Mouse (Mus musculus) stomach, embryonic 14.5 days (tissue): Measurements from ENCODE around the gene Gm5136. TPM values are rescaled to one million over a fixed set of nuclear protein-coding genes. Genes with fewer than 3 reads are reported as not detected.

ENCODE experiments used
- ATAC-seq: fragments of 200-750 bp; cut with Nextera tagmentation; 2 replicates; pipeline ENCODE4 v1.8.0; 2017; ENCODE audit warnings: low read depth, moderate TSS enrichment; ENCODE audit not compliant: insufficient number of reproducible peaks, insufficient read depth, low FRiP score
- H3K27ac ChIP-seq: fragments of 300-500 bp; sonication (generic); 2 replicates; pipeline ENCODE4 v1.5.1; 2014; ENCODE audit warnings: mild to moderate bottlenecking, low read length, moderate library complexity, mixed read lengths
- H3K27me3 ChIP-seq: fragments of 300-500 bp; sonication (generic); 2 replicates; pipeline ENCODE4 v1.6.1; 2014; ENCODE audit warnings: low read length, control low read depth, mixed read lengths; ENCODE audit not compliant: control insufficient read depth, insufficient read depth
- H3K36me3 ChIP-seq: fragments of 300-500 bp; sonication (generic); 2 replicates; pipeline ENCODE4 v1.6.1; 2014; ENCODE audit warnings: mild to moderate bottlenecking, control low read depth, low read length, moderate library complexity, mixed read lengths; ENCODE audit not compliant: control insufficient read depth, insufficient read depth
- H3K4me1 ChIP-seq: fragments of 300-500 bp; sonication (generic); 2 replicates; pipeline ENCODE4 v1.6.1; 2014; ENCODE audit warnings: low read length, control low read depth, mixed read lengths; ENCODE audit not compliant: control insufficient read depth, insufficient read depth
- H3K4me2 ChIP-seq: fragments of 300-500 bp; sonication (generic); replicated peaks from 2 replicates; pipeline ENCODE4 v1.6.1; 2014; ENCODE audit warnings: low read depth, low read length, control low read depth
- H3K4me3 ChIP-seq: fragments of 300-500 bp; sonication (generic); 2 replicates; pipeline ENCODE4 v1.5.1; 2014; ENCODE audit warnings: low read depth, low read length, control low read depth
- H3K9ac ChIP-seq: fragments of 300-500 bp; sonication (generic); replicated peaks from 2 replicates; pipeline ENCODE4 v1.6.1; 2014; ENCODE audit warnings: low read depth, mild to moderate bottlenecking, control low read depth, low read length, moderate library complexity, mixed read lengths
- H3K9me3 ChIP-seq: fragments of 300-500 bp; sonication (generic); 2 replicates; pipeline ENCODE4 v1.6.1; 2016; ENCODE audit warnings: low read depth, low read length, control low read depth; ENCODE audit not compliant: control insufficient read depth
- WGBS: fragments of 180-500 bp; shearing (Covaris S2); extraction: QIAGEN DNeasy Blood & Tissue Kit; methylation state at CpG from one replicate; pipeline ENCODE4 v1.1.7; 2014; 5-methylcytosine and 5-hydroxymethylcytosine counted together
- polyA plus RNA-seq: library from polyadenylated mRNA; unstranded; fragments of >200 nt; fragmentation: Nextera tagmentation; extraction: Ambion mirVana; gene quantifications from 2 replicates; pipeline ENCODE4 v1.2.1, GENCODE M21; 2014

Gm5136 gene
- polyA plus RNA-seq = not detected in 2 replicates

GRCm38 (mm10) chr10:108699946-108700345 is at the start of gene Gm5136:
Gene Gm5136, minus strand, starts transcription at chr10:108700160.
- 96% methylated on average over 9 of the region's 9 CpGs for WGBS

GRCm38 (mm10) chr10:108743759-108744158 is 43.8 kb upstream of the Gm5136 start:
- no peak for ATAC-seq
- Histone ChIP-seq H3K4me3 (no peak overlapping the region), H3K4me2 (no peak overlapping the region), H3K27me3 (no peaks in the 10 kb centered on the region), H3K9ac (no peak overlapping the region), H3K9me3 (no peaks in the 10 kb centered on the region), H3K27ac (no peak overlapping the region), H3K36me3 (no peaks in the 10 kb centered on the region), H3K4me1 (no peaks in the 10 kb centered on the region)
- 89% methylated on average over 2 of the region's 2 CpGs for WGBS

More at GRCm38 (mm10) chr10:108699946-108700345, at the start of gene Gm5136:
- no peak for ATAC-seq
- Histone ChIP-seq H3K27ac (no peak within 1 kb of the TSS), H3K4me2 (no peak within 1 kb of the TSS), H3K4me3 (no peak within 1 kb of the TSS), H3K9me3 (no peaks in the 10 kb centered on the region), H3K36me3 (no peaks in the 10 kb centered on the region), H3K9ac (no peak within 1 kb of the TSS), H3K4me1 (no peaks in the 10 kb centered on the region), H3K27me3 (no peaks in the 10 kb centered on the region)

DNA sequence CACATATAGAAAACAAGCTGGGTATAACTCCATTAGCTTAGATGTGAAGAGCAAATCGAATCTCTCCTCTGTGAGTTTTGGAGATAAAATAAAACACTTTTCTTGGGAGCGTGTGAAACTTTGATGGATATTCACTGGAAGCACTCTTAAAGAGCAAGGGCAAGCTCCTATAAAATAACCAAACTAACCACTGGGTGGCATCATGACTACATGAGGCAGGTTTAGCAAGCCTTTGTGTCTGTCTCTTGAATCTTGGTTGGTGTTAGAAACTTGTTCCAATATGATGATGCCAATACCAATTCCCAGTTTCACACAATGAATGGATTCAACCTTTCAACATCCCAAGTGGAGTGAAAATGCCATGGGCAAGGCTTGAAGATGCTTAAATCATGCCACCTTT is 34.0 kb upstream of the Gm5136 start:
- H3K4me1 ChIP-seq = no peaks in the 10 kb centered on the region
- no peak for ATAC-seq
- no peaks in the 10 kb centered on the region for H3K36me3 ChIP-seq
- no peaks in the 10 kb centered on the region for H3K9me3 ChIP-seq
- H3K4me3 ChIP-seq = no peak overlapping the region
- H3K27me3 ChIP-seq = no peaks in the 10 kb centered on the region
- H3K9ac ChIP-seq = no peak overlapping the region
- 49% methylated on average over 2 of the region's 2 CpGs for WGBS
- no peak overlapping the region for H3K27ac ChIP-seq
- H3K4me2 ChIP-seq = no peak overlapping the region

DNA sequence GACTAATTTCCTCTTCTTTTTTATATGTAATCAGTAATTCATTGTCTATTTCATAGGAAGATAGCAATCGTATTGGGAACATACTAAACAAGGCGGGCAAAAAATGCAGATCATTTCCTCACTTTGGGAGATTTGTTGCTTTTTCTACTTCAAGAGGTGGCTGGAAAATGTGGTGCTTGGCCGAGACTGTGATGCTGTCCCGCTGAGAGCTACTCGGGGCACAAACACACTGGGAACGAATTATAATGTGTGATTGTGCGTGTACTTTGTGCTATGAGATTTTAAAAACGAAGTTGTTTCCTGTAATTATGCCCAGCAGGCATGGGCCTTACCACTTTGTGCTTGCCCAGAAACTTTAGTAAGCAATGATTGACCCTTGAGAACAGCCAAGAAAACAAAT is 29.0 kb upstream of the Gm5136 start:
- no peaks in the 10 kb centered on the region for H3K4me1 ChIP-seq
- no peaks in the 10 kb centered on the region for H3K9me3 ChIP-seq
- ATAC-seq = no peak
- no peaks in the 10 kb centered on the region for H3K36me3 ChIP-seq
- no peaks in the 10 kb centered on the region for H3K27me3 ChIP-seq
- H3K4me3 ChIP-seq = no peak overlapping the region
- no peak overlapping the region for H3K4me2 ChIP-seq
- no peak overlapping the region for H3K27ac ChIP-seq
- no peak overlapping the region for H3K9ac ChIP-seq
- WGBS = 77% methylated on average over 8 of the region's 8 CpGs

GRCm38 (mm10) chr10:108726391-108726790 is 26.4 kb upstream of the Gm5136 start:
- no peaks in the 10 kb centered on the region for H3K27me3 ChIP-seq
- H3K9me3 ChIP-seq = no peaks in the 10 kb centered on the region
- H3K4me3 ChIP-seq = no peak overlapping the region
- no peak for ATAC-seq
- H3K4me2 ChIP-seq = no peak overlapping the region
- 88% methylated on average over 4 of the region's 4 CpGs for WGBS
- no peaks in the 10 kb centered on the region for H3K36me3 ChIP-seq
- no peak overlapping the region for H3K27ac ChIP-seq
- H3K9ac ChIP-seq = no peak overlapping the region
- no peaks in the 10 kb centered on the region for H3K4me1 ChIP-seq

GRCm38 (mm10) chr10:108724878-108725277 is 24.9 kb upstream of the Gm5136 start:
- Histone ChIP-seq H3K4me2 (no peak overlapping the region), H3K9me3 (no peaks in the 10 kb centered on the region), H3K27ac (no peak overlapping the region), H3K4me1 (no peaks in the 10 kb centered on the region), H3K4me3 (no peak overlapping the region), H3K27me3 (no peaks in the 10 kb centered on the region), H3K9ac (no peak overlapping the region), H3K36me3 (no peaks in the 10 kb centered on the region)
- ATAC-seq = no peak
- 82% methylated on average over 3 of the region's 3 CpGs for WGBS

DNA sequence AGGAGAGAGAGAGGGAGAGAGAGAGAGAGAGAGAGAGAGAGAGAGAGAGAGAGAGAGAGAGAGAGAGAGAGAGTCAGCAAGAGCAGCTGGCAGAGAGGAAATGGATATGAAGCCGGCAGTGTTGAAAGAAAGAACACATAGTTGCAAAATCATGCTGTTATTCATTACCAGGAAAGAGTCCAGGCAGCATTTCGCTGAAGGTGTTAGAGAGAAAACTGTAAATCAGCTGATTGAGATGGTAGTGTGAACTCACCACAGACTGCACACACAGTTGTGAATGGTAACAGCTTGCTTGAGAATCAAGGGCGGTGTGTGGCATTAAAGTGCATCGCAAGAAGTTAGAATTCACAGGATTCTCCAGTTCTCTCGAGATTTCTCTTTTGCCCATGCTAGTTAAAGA is 10.6 kb upstream of the Gm5136 start:
- Histone ChIP-seq H3K36me3 (no peaks in the 10 kb centered on the region), H3K9me3 (no peaks in the 10 kb centered on the region), H3K4me2 (no peak overlapping the region), H3K27ac (no peak overlapping the region), H3K9ac (no peak overlapping the region), H3K4me3 (no peak overlapping the region), H3K4me1 (no peaks in the 10 kb centered on the region), H3K27me3 (no peaks in the 10 kb centered on the region)
- no peak for ATAC-seq
- 58% methylated on average over 5 of the region's 5 CpGs for WGBS

- no peak for ATAC-seq
- 85% methylated on average over 3 of the region's 3 CpGs for WGBS
- no peak overlapping the region for H3K4me3 ChIP-seq
Measured at GRCm38 (mm10) chr10:108705658-108706057, 5.7 kb upstream of the Gm5136 start.

GRCm38 (mm10) chr10:108701361-108702128 is 1.6 kb upstream of the Gm5136 start:
- no peak overlapping the region for H3K4me3 ChIP-seq
- WGBS = 82% methylated on average over 14 of the region's 14 CpGs
- no peak overlapping the region for H3K27ac ChIP-seq
- H3K4me1 ChIP-seq = no peaks in the 10 kb centered on the region
- ATAC-seq = no peak
- H3K36me3 ChIP-seq = no peaks in the 10 kb centered on the region
- no peak overlapping the region for H3K4me2 ChIP-seq
- no peak overlapping the region for H3K9ac ChIP-seq
- H3K27me3 ChIP-seq = no peaks in the 10 kb centered on the region
- H3K9me3 ChIP-seq = no peaks in the 10 kb centered on the region

More at GRCm38 (mm10) chr10:108705658-108706057, 5.7 kb upstream of the Gm5136 start:
- Histone ChIP-seq H3K9ac (no peak overlapping the region), H3K27ac (no peak overlapping the region), H3K27me3 (no peaks in the 10 kb centered on the region), H3K9me3 (no peaks in the 10 kb centered on the region), H3K36me3 (no peaks in the 10 kb centered on the region), H3K4me1 (no peaks in the 10 kb centered on the region), H3K4me2 (no peak overlapping the region)
